Mouse (Mus musculus): ENCODE data around the gene Uaca.

DNA sequence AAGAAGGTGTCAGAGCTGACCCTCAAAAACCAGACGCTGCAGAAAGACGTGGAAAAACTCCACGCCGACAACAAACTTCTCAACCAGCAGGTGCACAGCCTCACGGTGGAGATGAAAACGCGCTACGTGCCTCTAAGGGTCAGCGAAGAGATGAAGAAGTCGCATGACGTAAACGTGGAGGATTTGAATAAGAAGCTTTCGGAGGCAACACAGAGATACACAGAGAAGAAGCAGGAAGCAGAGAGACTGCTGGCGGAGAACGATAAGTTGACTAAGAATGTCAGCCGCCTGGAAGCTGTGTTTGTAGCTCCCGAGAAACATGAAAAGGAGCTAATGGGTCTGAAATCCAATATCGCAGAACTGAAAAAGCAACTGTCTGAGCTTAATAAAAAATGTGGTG lies 76.1 kb downstream of the Uaca start:
- TF ChIP-seq CTCF (IDR thresholded peaks at IDR 0.05) (no peak), EP300 (IDR thresholded peaks at IDR 0.05) (no peak)

Data from lung, postnatal 0 days (tissue).